Mouse (Mus musculus) embryonic facial prominence, embryonic 12.5 days (tissue): Measurements from ENCODE around the gene Mysm1. TPM values are rescaled to one million over a fixed set of nuclear protein-coding genes. Genes with fewer than 3 reads are reported as not detected.

Experiments
- ATAC-seq: fragments of 200-750 bp; cut with Nextera tagmentation; 2 replicates; pipeline ENCODE4 v1.8.0; 2017; ENCODE audit not compliant: insufficient number of reproducible peaks, insufficient read depth, low FRiP score, low TSS enrichment
- H3K27ac ChIP-seq: fragments of 300-500 bp; sonication (generic); 2 replicates; pipeline ENCODE4 v1.5.1; 2016; ENCODE audit warnings: mild to moderate bottlenecking
- H3K27me3 ChIP-seq: fragments of 300-500 bp; sonication (generic); 2 replicates; pipeline ENCODE4 v1.6.1; 2016; ENCODE audit warnings: mild to moderate bottlenecking, moderate library complexity
- H3K36me3 ChIP-seq: fragments of 300-500 bp; sonication (generic); 2 replicates; pipeline ENCODE4 v1.6.1; 2016; ENCODE audit warnings: mild to moderate bottlenecking
- H3K4me1 ChIP-seq: fragments of 300-500 bp; sonication (generic); 2 replicates; pipeline ENCODE4 v1.6.1; 2016
- H3K4me2 ChIP-seq: fragments of 300-500 bp; sonication (generic); replicated peaks from 2 replicates; pipeline ENCODE4 v1.6.1; 2016; ENCODE audit warnings: mild to moderate bottlenecking, moderate library complexity
- H3K4me3 ChIP-seq: fragments of 300-500 bp; sonication (generic); 2 replicates; pipeline ENCODE4 v1.5.1; 2016; ENCODE audit warnings: mild to moderate bottlenecking
- H3K9ac ChIP-seq: fragments of 300-500 bp; sonication (generic); 2 replicates; pipeline ENCODE4 v1.6.1; 2016; ENCODE audit warnings: mild to moderate bottlenecking, moderate library complexity
- H3K9me3 ChIP-seq: fragments of 300-500 bp; sonication (generic); 2 replicates; pipeline ENCODE4 v1.6.1; 2016; ENCODE audit warnings: mild to moderate bottlenecking, moderate library complexity
- WGBS: fragments of 180-500 bp; shearing (Covaris S2); methylation state at CpG from one replicate; pipeline ENCODE4 v1.1.7; 2016; 5-methylcytosine and 5-hydroxymethylcytosine counted together
- polyA plus RNA-seq: library from polyadenylated mRNA; unstranded; fragments of >200 nt; fragmentation: Nextera tagmentation; extraction: Ambion mirVana; gene quantifications from 2 replicates; pipeline ENCODE4 v1.2.1, GENCODE M21; 2016

Gene Mysm1
- 35.8 and 38.4 TPM in 2 replicates for polyA plus RNA-seq

- under 1% methylated on average over 69 of the region's 69 CpGs for WGBS
- H3K27me3 ChIP-seq, result no peaks in the 10 kb centered on the region
- H3K4me1 ChIP-seq, result peaks cover 14% of the 10 kb centered on the region
- H3K4me2 ChIP-seq, result peak within 1 kb of the TSS; percentile 79
- peak; percentile 96 for ATAC-seq
- peak within 1 kb of the TSS; percentile 87 for H3K9ac ChIP-seq
- no peaks in the 10 kb centered on the region for H3K9me3 ChIP-seq
- peaks cover 17% of the 10 kb centered on the region for H3K36me3 ChIP-seq
- H3K4me3 ChIP-seq, result peak within 1 kb of the TSS; percentile 80
- peak within 1 kb of the TSS; percentile 84 for H3K27ac ChIP-seq
These were observed at the start of gene Mysm1 for GRCm38 (mm10) chr4:94978590-94979499. Gene Mysm1, minus strand, starts transcription at chr4:94979100.

GRCm38 (mm10) chr4:95025847-95026600 is 47.1 kb upstream of the Mysm1 start:
- H3K4me1 ChIP-seq, result no peaks in the 10 kb centered on the region
- H3K4me3 ChIP-seq, result no peak overlapping the region
- WGBS, result 78% methylated on average over 16 of the region's 16 CpGs
- no peak for ATAC-seq
- no peaks in the 10 kb centered on the region for H3K27me3 ChIP-seq
- no peaks in the 10 kb centered on the region for H3K9me3 ChIP-seq
- H3K4me2 ChIP-seq, result no peak overlapping the region
- H3K27ac ChIP-seq, result no peak overlapping the region
- H3K36me3 ChIP-seq, result no peaks in the 10 kb centered on the region
- H3K9ac ChIP-seq, result no peak overlapping the region

- ATAC-seq, result no peak
- Histone ChIP-seq H3K36me3 (no peaks in the 10 kb centered on the region), H3K4me2 (no peak overlapping the region), H3K9me3 (no peaks in the 10 kb centered on the region), H3K4me1 (0 out of 2 replicates have a peak, but pooled peaks cover 2% of the 10 kb centered on the region), H3K9ac (no peak overlapping the region), H3K27ac (no peak overlapping the region), H3K27me3 (no peaks in the 10 kb centered on the region), H3K4me3 (no peak overlapping the region)
- 80% methylated on average over 12 of the region's 12 CpGs for WGBS
These were observed 44.6 kb upstream of the Mysm1 start for GRCm38 (mm10) chr4:95023350-95023953.

GRCm38 (mm10) chr4:95021649-95022637 is 43.0 kb upstream of the Mysm1 start:
- WGBS, result 80% methylated on average over 12 of the region's 12 CpGs
- no peaks in the 10 kb centered on the region for H3K9me3 ChIP-seq
- H3K9ac ChIP-seq, result no peak overlapping the region
- H3K4me3 ChIP-seq, result no peak overlapping the region
- H3K36me3 ChIP-seq, result no peaks in the 10 kb centered on the region
- H3K27me3 ChIP-seq, result no peaks in the 10 kb centered on the region
- no peak overlapping the region for H3K4me2 ChIP-seq
- no peak for ATAC-seq
- H3K4me1 ChIP-seq, result 0 out of 2 replicates have a peak, but pooled peaks cover 4% of the 10 kb centered on the region
- H3K27ac ChIP-seq, result no peak overlapping the region

GRCm38 (mm10) chr4:95020201-95020600 is 41.3 kb upstream of the Mysm1 start:
- Histone ChIP-seq H3K27me3 (no peaks in the 10 kb centered on the region), H3K9me3 (no peaks in the 10 kb centered on the region), H3K4me3 (no peak overlapping the region), H3K36me3 (no peaks in the 10 kb centered on the region), H3K27ac (no peak overlapping the region), H3K4me1 (0 out of 2 replicates have a peak, but pooled peaks cover 4% of the 10 kb centered on the region), H3K9ac (no peak overlapping the region), H3K4me2 (no peak overlapping the region)
- no peak for ATAC-seq
- WGBS, result 84% methylated on average over 2 of the region's 2 CpGs

GRCm38 (mm10) chr4:95018221-95018620 is 39.3 kb upstream of the Mysm1 start:
- H3K4me1 ChIP-seq, result 0 out of 2 replicates have a peak, but pooled peaks cover 4% of the 10 kb centered on the region
- H3K36me3 ChIP-seq, result no peaks in the 10 kb centered on the region
- no peaks in the 10 kb centered on the region for H3K27me3 ChIP-seq
- no peak overlapping the region for H3K9ac ChIP-seq
- no peaks in the 10 kb centered on the region for H3K9me3 ChIP-seq
- WGBS, result 37% methylated on average over 7 of the region's 7 CpGs
- no peak overlapping the region for H3K27ac ChIP-seq
- ATAC-seq, result no peak
- no peak overlapping the region for H3K4me3 ChIP-seq
- H3K4me2 ChIP-seq, result no peak overlapping the region

GRCm38 (mm10) chr4:95012706-95013105 is 33.8 kb upstream of the Mysm1 start:
- ATAC-seq, result no peak
- Histone ChIP-seq H3K9me3 (no peaks in the 10 kb centered on the region), H3K27me3 (no peaks in the 10 kb centered on the region), H3K27ac (no peak overlapping the region), H3K4me2 (no peak overlapping the region), H3K9ac (no peak overlapping the region), H3K4me1 (0 out of 2 replicates have a peak, but pooled peaks cover 2% of the 10 kb centered on the region), H3K36me3 (no peaks in the 10 kb centered on the region), H3K4me3 (no peak overlapping the region)
- 71% methylated on average over 1 of the region's 1 CpGs for WGBS

GRCm38 (mm10) chr4:95012256-95012655 is 33.4 kb upstream of the Mysm1 start:
- no peaks in the 10 kb centered on the region for H3K27me3 ChIP-seq
- no peak overlapping the region for H3K27ac ChIP-seq
- H3K9me3 ChIP-seq, result no peaks in the 10 kb centered on the region
- H3K4me3 ChIP-seq, result no peak overlapping the region
- H3K9ac ChIP-seq, result no peak overlapping the region
- no peak overlapping the region for H3K4me2 ChIP-seq
- H3K4me1 ChIP-seq, result 0 out of 2 replicates have a peak, but pooled peaks cover 2% of the 10 kb centered on the region
- no peaks in the 10 kb centered on the region for H3K36me3 ChIP-seq
- ATAC-seq, result no peak

- Histone ChIP-seq H3K27me3 (no peaks in the 10 kb centered on the region), H3K36me3 (no peaks in the 10 kb centered on the region), H3K4me3 (no peak overlapping the region), H3K4me1 (0 out of 2 replicates have a peak, but pooled peaks cover 2% of the 10 kb centered on the region), H3K9me3 (no peaks in the 10 kb centered on the region), H3K4me2 (0 out of 2 replicates have a peak overlapping the region, but pooled peaks have one; percentile 11), H3K9ac (no peak overlapping the region), H3K27ac (no peak overlapping the region)
- ATAC-seq, result 0 out of 2 replicates have a peak, but pooled peaks have one; percentile 28
- 42% methylated on average over 13 of the region's 13 CpGs for WGBS
These were observed 29.5 kb upstream of the Mysm1 start for GRCm38 (mm10) chr4:95008175-95009057.

- Histone ChIP-seq H3K9ac (no peak overlapping the region), H3K27me3 (no peaks in the 10 kb centered on the region), H3K4me3 (no peak overlapping the region), H3K9me3 (no peaks in the 10 kb centered on the region), H3K27ac (no peak overlapping the region), H3K4me1 (0 out of 2 replicates have a peak, but pooled peaks cover 2% of the 10 kb centered on the region), H3K4me2 (no peak overlapping the region), H3K36me3 (no peaks in the 10 kb centered on the region)
- 0 out of 2 replicates have a peak, but pooled peaks have one; percentile 47 for ATAC-seq
- 39% methylated on average over 8 of the region's 8 CpGs for WGBS
These were observed 28.9 kb upstream of the Mysm1 start for GRCm38 (mm10) chr4:95007759-95008158.
